Mouse (Mus musculus) midbrain, embryonic 14.5 days (tissue): ENCODE measurements at regions not wholly inside any gene's neighbourhood (a gene's known extent, or its start where the extent isn't known, plus 50 kb on each side); places are given as distances from the start of the nearest gene placed in this dataset.
"Not testable (repeated sequence)": the region's sequence is repeated elsewhere in the genome, so short reads cannot be mapped to it uniquely, and the experiment has no call there.

Source experiments
- ATAC-seq: fragments of 200-750 bp; cut with Nextera tagmentation; 2 replicates; pipeline ENCODE4 v1.8.0; 2017; ENCODE audit warnings: moderate number of reproducible peaks, moderate library complexity; ENCODE audit not compliant: low FRiP score, low TSS enrichment
- DNase-seq: peaks from one replicate; pipeline ENCODE4 v3.0.0-alpha.2; 2015
- H3K27ac ChIP-seq: fragments of 300-500 bp; sonication (generic); replicated peaks from 2 replicates; pipeline ENCODE4 v1.5.1; 2014; ENCODE audit warnings: mild to moderate bottlenecking, low read depth, low read length, moderate library complexity
- H3K27me3 ChIP-seq: fragments of 300-500 bp; sonication (generic); 2 replicates; pipeline ENCODE4 v1.6.1; 2014; ENCODE audit warnings: low read length, control low read depth, mixed read lengths; ENCODE audit not compliant: control insufficient read depth, insufficient read depth
- H3K36me3 ChIP-seq: fragments of 300-500 bp; sonication (generic); 2 replicates; pipeline ENCODE4 v1.6.1; 2014; ENCODE audit warnings: low read length, control low read depth; ENCODE audit not compliant: control insufficient read depth, insufficient read depth
- H3K4me1 ChIP-seq: fragments of 300-500 bp; sonication (generic); 2 replicates; pipeline ENCODE4 v1.6.1; 2014; ENCODE audit warnings: mild to moderate bottlenecking, antibody characterized with exemption, low read length, control low read depth; ENCODE audit not compliant: control insufficient read depth, insufficient read depth
- H3K4me2 ChIP-seq: fragments of 300-500 bp; sonication (generic); 2 replicates; pipeline ENCODE4 v1.6.1; 2014; ENCODE audit warnings: mild to moderate bottlenecking, low read length, moderate library complexity
- H3K4me3 ChIP-seq: fragments of 300-500 bp; sonication (generic); replicated peaks from 2 replicates; pipeline ENCODE4 v1.5.1; 2014; ENCODE audit warnings: low read depth, low read length
- H3K9ac ChIP-seq: fragments of 300-500 bp; sonication (generic); replicated peaks from 2 replicates; pipeline ENCODE4 v1.6.1; 2014; ENCODE audit warnings: mild to moderate bottlenecking, low read length, moderate library complexity
- H3K9me3 ChIP-seq: fragments of 300-500 bp; sonication (generic); 2 replicates; pipeline ENCODE4 v1.6.1; 2016; ENCODE audit warnings: low read length, control low read depth, mixed read lengths; ENCODE audit not compliant: control insufficient read depth
- WGBS: fragments of 180-500 bp; shearing (Covaris S2); extraction: QIAGEN DNeasy Blood & Tissue Kit; methylation state at CpG from one replicate; pipeline ENCODE4 v1.1.7; 2014; 5-methylcytosine and 5-hydroxymethylcytosine counted together

DNA sequence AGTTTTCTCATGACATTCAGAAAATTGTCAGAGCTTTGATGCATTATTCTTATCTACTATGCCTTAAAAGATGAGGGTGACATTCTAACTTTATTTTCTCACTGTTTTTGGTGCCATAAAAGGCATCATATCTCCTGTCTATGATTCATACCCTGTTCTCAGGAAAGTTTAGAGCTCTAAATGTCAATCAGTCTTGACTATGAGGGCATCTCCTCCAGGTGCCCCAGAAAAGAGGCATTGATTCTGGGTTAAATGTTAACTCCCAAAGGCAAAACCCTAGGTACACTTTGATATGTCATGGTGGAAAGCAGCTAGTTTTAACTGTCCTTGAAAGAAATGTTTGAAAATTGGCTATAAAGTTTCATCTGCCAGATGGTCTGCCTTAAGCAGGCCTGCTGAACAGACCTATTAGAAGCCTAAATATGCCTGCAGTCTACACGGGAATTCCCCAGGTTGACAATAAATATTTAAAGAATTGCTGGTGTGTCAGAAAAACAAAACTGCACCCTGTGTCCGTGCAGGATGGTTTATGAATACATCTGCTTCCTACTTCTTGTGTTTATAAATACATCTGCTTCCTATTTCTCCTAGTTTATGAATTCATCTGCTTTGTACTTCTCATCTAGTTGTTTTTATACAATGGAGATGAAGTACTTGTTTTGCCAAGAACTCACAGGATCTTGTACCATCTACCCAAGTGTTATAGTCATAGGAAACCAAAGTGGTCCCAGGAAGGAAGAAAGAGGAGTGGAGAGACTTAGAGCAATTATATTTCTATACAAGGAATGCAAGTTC is 172.3 kb downstream of the Snca start:
- no peaks in the 10 kb centered on the region for H3K36me3 ChIP-seq
- no peak overlapping the region for H3K4me2 ChIP-seq
- no peak overlapping the region for H3K27ac ChIP-seq
- DNase-seq (no peak), ATAC-seq (no peak)
- WGBS = 60% methylated on average over 2 of the region's 2 CpGs
- H3K9ac ChIP-seq = no peak overlapping the region
- no peaks in the 10 kb centered on the region for H3K27me3 ChIP-seq
- H3K4me1 ChIP-seq = no peaks in the 10 kb centered on the region
- no peak overlapping the region for H3K4me3 ChIP-seq
- H3K9me3 ChIP-seq = no peaks in the 10 kb centered on the region

DNA sequence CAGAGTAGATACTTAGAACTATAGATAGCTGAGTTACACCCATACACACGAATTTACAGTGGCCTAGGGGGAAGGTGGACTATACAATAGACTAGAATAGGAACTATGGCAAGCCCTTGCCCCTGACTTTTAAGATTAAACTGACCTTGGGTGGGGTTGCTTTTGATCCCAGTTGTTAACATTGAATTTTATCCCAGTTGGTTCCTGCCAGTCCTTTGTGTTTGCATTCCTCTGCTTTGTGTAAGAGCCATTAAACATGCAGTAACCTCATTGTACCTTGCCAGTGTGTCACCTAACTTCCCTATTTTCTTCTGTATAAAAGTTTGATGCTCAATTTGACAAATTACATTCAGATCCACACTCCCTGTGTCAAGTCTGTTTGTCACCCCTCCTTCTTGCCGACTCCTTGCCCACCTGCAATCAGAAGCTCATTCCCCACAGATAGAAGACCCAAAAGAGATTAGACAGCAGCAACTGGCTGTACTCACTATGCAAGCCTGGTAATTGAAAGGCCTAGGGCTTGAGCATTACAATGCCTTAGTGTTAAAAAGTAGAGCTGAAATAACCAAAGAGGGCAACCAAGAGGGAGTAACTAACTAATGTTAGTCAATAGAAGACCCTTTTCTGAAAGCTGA is 182.6 kb downstream of the Snca start:
- H3K27ac ChIP-seq, H3K4me1 ChIP-seq, H3K36me3 ChIP-seq, H3K4me2 ChIP-seq, H3K9ac ChIP-seq, H3K9me3 ChIP-seq, H3K4me3 ChIP-seq, H3K27me3 ChIP-seq, ATAC-seq, DNase-seq: not testable (repeated sequence)
- 58% methylated on average over 2 of the region's 2 CpGs for WGBS

DNA sequence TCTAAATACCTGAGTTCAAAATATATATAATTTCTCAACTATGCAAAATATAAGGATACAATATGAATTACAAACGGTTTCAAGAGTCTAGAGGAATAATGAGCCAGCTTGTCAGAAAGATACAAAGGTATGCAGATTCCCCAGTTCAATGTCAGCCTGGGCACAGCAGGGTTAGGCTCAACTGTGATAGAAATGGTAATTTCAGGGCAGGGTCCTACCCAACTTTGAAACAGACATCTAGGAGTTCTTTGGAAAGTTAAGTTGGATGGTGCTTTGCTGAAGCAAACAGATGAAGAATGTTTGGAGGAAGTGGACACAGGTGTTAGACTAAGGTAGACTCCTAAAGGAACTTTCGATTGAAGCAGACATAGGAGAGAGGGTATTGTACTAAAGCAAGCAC is 187.4 kb downstream of the Snca start:
- 59% methylated on average over 2 of the region's 2 CpGs for WGBS
- no peaks in the 10 kb centered on the region for H3K36me3 ChIP-seq
- H3K4me1 ChIP-seq = no peaks in the 10 kb centered on the region
- DNase-seq (no peak), ATAC-seq (no peak)
- H3K9ac ChIP-seq = no peak overlapping the region
- no peak overlapping the region for H3K4me2 ChIP-seq
- no peaks in the 10 kb centered on the region for H3K27me3 ChIP-seq
- no peak overlapping the region for H3K27ac ChIP-seq
- H3K4me3 ChIP-seq = no peak overlapping the region
- H3K9me3 ChIP-seq = no peaks in the 10 kb centered on the region

DNA sequence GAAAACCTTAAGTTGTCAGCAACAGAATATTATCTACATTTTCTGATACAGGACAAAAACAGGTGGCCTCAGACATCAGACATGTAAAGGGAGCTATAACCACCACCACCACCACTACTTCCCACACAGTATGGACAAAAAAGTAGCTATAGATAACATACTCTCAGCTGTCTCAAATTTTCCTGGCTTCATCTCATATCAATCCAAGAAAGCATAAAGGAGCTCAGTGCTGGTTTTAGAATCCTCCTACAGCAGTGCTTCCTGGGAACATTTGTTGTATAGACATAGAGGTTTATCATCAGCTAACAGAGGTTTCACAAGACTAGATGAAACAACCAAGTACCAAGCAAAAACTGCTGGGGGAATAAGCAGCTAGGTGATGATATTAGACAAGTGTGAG is 213.3 kb downstream of the Snca start:
- H3K27ac ChIP-seq = no peak overlapping the region
- DNase-seq (no peak), ATAC-seq (no peak)
- no peaks in the 10 kb centered on the region for H3K4me1 ChIP-seq
- H3K9me3 ChIP-seq = no peaks in the 10 kb centered on the region
- H3K4me2 ChIP-seq = no peak overlapping the region
- H3K36me3 ChIP-seq = no peaks in the 10 kb centered on the region
- H3K4me3 ChIP-seq = no peak overlapping the region
- H3K9ac ChIP-seq = no peak overlapping the region
- no peaks in the 10 kb centered on the region for H3K27me3 ChIP-seq

DNA sequence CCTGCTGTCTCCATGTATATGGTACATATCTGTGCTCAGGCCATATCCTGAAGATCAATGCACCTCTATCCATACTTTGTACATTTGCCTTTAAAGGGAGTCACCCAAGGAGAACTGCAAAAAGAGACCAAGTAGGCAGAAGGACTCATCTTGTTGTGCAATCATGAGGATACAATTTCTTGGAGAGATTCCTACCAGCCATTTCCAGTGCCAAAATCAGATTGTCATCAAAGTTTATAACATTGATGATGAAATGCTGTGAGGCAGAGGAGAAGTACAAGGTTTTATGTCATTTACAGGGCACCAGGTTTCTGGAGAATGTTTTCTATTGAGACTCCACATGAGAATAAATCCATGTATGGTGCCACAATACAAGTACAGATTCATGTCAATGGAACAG is 229.5 kb downstream of the Snca start:
- H3K9ac ChIP-seq = no peak overlapping the region
- no peak overlapping the region for H3K4me2 ChIP-seq
- H3K4me3 ChIP-seq = no peak overlapping the region
- no peaks in the 10 kb centered on the region for H3K27me3 ChIP-seq
- no peak for ATAC-seq
- H3K9me3 ChIP-seq = no peaks in the 10 kb centered on the region
- H3K36me3 ChIP-seq = no peaks in the 10 kb centered on the region
- no peak for DNase-seq
- no peaks in the 10 kb centered on the region for H3K4me1 ChIP-seq
- no peak overlapping the region for H3K27ac ChIP-seq

DNA sequence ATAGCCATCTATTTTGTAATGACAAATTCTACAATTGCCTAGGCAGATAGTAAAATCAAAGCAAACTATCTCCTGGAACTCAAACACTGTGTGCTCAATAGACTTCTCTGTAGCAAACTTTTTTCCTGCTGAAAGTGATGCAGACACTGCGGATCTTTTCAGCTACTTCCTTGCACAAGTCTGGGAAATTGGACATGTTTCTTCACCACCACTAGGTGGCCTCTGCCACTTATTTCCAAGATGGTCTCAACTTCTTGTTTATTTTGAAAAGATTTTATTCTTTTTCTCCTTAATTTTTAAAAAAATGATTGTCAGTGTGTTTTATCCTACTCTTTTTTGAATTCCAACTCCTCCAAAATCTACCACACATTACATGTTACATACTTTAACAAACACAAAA is 265.4 kb downstream of the Snca start:
- H3K27ac ChIP-seq = no peak overlapping the region
- H3K4me3 ChIP-seq = no peak overlapping the region
- peak; percentile 56 for DNase-seq
- H3K4me1 ChIP-seq = no peaks in the 10 kb centered on the region
- no peaks in the 10 kb centered on the region for H3K27me3 ChIP-seq
- H3K4me2 ChIP-seq = no peak overlapping the region
- no peak for ATAC-seq
- WGBS = 72% methylated on average over 1 of the region's 1 CpGs
- H3K9me3 ChIP-seq = no peaks in the 10 kb centered on the region
- no peak overlapping the region for H3K9ac ChIP-seq
- no peaks in the 10 kb centered on the region for H3K36me3 ChIP-seq

DNA sequence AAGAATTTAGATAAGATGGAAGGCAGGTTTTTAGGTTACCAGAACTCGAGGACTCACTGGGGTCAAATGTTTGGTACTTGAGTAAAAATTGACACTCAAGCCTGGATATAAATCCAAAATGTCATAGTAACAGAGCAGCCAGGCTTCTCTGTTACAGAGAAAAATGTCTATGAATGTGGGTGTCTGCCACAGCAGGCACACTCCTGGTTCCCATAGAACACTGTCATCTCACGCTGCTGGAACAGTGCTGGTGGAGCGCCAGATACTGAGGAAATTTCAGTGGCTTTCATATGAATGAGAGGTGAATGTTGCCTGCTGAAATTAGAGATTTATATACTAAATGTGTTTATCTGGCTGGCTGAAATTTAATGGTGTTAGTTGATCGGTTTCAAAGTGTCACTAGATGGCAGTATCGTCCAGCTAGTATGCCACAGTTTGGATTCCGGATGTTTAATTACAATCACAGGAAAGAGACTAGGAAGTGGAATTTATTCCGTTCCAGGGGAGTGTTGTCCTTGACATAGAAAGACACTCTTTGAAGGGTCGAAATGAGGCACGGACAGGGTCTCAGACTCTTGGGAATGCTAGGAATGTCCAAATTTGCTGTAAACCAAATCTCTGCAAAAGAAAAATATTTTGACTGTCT is 273.9 kb downstream of the Snca start:
- DNase-seq (peak; percentile 84), ATAC-seq (peak; percentile 31; the same call in 1 of the 2 replicates)
- no peaks in the 10 kb centered on the region for H3K4me1 ChIP-seq
- WGBS = 45% methylated on average over 9 of the region's 9 CpGs
- no peak overlapping the region for H3K9ac ChIP-seq
- no peak overlapping the region for H3K4me3 ChIP-seq
- no peaks in the 10 kb centered on the region for H3K36me3 ChIP-seq
- H3K9me3 ChIP-seq = no peaks in the 10 kb centered on the region
- H3K27ac ChIP-seq = no peak overlapping the region
- no peaks in the 10 kb centered on the region for H3K27me3 ChIP-seq
- H3K4me2 ChIP-seq = no peak overlapping the region
